Mouse (Mus musculus): ENCODE data around the gene Sbno2.

Gene Sbno2

DNA sequence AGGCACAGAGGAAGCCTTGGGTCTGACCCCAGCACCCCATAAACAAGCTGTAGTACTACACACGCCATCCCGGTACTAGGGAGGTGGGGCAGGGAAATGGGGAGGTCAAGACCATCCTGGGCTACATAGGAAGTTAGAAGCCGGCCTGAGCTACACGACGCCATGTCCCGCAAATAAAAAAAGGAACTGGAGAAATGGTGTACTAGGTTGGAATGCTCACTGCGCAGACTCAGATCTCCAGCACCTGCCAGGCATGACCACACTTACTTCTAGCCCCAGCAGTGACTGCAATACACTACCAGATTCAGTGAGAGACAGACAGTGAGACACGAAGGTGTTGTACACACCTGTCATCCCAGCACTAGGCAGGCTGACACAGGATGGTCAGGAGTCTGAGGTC is 17.9 kb downstream of the Sbno2 start:
- no peak for DNase-seq

DNA sequence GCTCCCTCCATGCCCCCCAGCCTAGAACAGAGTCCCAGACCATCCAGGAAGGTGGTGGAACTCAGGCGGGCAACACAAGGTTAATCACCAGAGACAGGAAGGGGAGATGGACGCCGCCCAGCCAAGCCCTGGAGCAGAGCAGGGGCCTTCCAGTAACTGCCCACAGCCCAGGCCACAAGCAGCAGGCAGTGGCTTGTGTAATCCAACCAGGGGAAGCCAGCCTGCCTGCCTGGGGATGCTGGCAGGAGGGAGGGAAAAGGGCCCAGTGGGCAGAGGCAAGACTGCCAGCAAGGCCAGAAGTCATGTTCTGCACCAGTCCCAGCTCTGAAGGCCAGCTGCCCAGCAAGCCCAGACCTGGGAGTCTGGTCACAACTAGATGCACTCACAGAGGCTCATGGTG is 18.5 kb downstream of the Sbno2 start:
- no peak for DNase-seq

DNA sequence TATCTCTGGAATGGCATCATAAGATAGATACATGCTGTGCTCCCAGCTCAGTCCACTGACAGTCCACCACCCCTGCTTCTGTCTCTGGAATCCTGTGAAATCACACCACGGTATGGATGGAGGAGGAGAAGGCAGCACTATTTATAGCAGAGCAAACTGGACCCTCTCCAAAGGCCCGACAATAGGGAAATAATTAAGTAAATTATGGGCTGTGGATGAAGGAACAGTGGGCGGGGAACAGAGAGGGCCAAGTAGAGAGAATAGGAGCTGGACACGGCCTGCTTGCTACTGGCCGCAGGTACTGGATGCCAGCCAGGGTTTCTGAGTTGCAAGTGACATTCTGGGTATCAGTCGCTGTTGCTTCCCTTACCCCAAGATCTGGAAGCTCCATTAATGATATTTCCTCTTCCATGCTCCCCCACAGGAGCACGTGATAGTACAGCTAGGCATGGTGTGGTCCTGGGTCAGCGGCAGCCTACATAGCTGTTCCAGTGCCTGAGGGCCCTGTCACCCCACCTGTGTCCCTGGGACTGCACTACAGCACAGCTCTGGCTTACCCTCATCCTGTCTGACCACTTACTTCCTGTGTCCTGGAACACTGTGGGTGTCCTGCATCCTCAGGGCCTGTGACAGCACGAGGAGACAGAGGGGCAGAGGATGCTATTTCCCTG is 20.4 kb downstream of the Sbno2 start:
- no peak for DNase-seq

DNA sequence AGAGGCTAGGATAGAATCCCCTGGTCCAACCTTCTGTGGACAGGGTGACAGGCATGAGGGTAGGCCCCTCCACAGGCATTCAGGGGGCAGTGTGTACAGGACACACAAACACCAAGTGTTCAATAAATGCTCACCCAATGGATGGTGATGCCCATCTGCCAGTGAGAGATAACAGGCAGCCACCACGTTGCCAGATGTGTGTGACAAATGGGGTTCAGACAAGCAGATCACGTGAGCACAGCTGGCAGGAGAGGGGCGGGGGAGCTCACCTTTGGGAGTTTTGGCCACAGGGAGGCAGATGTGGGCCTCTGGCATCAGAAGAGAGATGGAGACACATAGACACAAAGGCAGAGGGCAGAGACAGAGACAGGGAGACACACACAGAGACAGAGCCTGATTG is 24.3 kb downstream of the Sbno2 start:
- DNase-seq, result peak; percentile 92

DNA sequence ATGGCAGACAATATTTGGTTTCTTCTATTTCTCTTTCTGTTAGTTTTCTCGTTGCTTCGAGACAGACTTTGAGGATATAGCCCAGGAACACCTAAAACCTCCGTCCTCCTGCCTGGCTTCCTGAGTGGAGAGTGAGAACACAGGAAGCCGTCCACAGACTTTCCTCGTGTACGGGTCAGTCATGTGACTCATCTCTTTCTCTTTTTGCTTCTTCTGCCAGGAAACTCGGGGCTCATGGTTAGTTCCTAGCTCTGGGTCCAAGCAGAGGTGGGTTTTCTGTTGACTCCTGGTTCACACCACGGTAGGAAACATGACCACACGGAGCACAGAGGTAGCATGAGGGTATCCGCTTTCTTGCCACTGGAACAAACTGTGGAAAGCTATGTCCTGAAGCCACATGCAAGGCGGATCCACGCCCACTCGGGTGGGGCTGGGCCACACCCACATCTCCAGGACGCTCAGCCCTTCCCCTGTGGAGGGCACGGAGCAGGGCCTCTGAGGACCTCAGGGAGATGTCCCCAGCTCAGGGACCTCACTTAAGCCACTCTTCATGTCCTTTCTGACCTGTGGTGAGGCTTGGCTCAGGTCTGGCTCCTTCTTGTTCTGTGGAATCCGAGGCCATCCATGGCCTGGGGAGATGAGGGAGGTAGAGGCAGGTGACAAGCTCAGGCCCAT is 24.8 kb downstream of the Sbno2 start:
- DNase-seq, result peak; percentile 90

DNA sequence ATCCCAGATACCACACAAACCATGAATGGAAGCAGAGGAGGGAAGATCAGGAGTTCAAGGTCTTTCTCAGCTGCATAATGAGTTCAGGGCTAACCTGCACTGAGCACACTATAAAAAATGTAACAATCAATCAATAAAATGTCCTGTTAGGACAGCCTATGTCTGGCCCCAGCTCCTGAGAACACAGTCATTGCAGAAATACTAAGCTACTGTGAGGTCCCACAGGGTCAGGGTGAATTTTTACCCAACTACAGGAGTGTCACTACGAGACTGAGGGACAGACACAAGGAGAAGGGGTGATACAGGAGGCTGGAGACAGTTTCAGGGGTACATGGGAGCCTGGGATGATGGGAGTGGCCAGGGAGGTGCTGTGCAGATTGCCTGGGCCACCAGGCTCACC is 27.0 kb downstream of the Sbno2 start:
- no peak for DNase-seq

DNA sequence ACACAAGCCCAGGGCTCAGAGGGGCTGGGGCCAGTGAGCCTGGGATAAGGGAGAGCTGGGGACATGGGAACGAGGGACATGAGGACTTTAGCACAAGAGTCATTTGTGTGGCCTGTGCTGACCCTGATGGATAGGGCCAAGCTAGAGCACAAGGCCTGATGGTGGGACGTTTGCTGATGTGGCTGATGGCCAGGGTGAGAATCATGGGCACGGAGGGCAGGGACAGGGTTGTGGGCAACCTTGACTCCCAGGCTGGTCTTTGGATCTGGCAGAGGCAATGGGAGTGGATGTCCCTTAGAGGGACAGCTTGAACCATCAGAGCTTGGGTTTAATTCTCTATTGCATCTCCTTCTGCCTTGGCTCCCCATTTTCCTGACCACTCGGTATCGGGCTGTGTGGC is 28.1 kb downstream of the Sbno2 start:
- no peak for DNase-seq

DNA sequence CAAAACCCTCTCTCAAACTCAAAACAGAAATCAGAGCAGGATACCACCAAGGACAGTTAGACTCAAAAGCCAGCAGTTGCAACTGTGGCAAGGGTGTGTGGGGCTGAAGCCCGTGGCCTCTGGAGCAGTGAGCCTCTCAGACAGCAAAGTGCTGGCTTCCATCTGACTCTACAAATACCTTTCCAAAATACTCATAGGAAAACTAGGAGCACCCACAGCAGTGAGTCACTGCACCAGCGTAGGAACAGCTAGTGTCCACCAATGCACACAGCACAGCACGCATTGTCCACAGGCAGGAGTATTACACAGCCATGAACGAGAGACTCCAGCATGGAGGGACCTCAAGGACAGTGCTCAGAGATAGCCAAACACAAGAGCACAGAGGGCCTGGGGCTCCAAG is 29.0 kb downstream of the Sbno2 start:
- DNase-seq, result no peak

DNA sequence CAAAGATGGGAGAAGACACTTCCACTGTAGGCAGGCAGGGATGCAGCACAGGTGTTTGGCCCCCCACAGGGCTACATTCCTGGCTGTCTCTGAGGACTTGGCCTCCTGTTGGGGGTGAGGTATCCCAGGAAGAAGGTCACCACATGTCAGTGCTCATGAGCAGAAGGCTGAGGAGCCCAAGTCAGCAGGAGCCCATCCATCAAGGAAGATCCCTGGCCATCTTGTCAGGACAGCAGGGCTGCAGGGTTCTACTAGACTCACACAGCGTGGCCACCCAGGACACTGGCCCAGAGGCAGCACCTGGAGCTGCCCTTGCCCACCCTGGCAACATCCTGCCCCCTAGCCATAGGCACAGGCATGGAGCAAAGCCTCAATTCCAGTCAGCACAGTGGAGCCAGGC is 29.4 kb downstream of the Sbno2 start:
- no peak for DNase-seq

DNA sequence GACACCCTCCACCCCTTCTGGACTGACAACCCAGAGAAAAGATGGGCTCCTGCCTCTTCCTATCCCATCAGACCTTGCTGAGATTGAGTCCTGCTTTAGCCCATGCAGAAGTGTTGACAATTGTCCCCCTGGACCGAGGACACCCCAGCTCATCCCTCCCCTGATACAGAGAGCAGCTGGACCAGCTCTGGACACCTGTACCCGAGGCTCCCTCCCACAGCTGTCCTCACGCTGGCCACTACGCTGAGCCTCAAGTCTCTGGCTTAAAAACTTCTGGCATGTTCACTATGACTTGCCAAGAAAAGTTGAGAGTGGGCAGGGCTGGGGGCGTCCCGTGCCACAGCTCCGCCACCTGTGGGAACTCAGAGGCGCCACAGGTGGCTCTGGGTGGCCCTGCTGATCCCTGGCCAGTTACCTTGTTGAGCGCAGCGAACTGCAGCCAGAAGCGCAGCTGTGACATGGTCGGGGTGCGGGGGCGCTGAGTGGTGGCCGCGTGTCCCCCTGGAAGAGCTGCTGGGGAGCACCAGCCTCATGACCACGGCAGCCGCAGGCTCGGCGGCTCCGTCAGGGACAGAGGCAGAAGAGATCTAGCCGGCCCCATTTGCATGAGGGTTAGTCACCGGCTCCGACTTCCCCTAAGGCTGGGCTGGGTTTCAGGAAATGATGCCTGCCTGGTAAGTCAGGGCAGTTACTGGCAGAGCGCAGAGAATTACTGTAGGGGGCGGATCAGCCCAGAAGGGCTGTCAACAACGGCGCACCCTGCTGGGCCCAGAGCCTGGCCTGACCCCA is 30.4 kb downstream of the Sbno2 start:
- DNase-seq, result peak; percentile 68

DNA sequence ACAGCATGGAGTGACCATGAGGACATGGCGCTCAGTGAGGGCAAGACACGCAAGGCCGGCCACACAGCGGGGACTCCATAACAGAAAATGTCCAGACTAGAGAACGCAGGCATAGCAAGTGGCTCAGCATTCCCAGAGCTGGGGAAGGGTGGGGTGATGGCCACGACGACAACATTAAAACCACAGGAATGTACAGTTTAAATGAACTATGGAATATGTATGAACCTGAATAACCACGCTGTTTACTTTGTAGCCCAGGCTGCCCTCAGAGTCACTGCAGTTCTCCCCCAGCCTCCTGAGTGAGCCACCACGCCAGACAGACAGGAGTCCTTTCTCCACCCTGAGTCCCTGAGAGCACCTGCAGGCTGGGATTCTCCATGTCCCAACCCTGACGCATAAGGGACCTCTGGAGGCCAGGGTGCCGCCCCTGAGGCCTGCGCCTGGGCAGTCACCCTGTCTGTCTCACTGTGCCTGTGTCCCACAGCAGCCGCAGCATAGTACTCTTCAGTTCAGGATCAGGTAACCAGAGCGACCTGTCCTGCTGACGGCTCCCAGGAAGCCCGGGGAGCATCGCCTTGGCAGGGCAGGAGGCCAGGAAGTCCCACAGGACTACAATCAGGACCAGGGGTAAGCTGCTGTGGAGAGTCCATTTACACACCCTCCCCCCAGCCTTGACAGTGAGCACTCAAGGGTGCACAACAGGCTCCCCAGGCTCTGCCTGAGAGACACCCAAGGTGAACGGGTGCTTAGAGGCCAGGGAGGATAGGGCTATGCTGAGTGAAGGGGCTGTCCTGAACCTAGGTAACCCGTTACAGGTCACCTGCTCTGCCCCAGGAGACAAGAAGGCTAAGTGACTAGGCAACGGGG is 32.5 kb downstream of the Sbno2 start:
- DNase-seq, result no peak

DNA sequence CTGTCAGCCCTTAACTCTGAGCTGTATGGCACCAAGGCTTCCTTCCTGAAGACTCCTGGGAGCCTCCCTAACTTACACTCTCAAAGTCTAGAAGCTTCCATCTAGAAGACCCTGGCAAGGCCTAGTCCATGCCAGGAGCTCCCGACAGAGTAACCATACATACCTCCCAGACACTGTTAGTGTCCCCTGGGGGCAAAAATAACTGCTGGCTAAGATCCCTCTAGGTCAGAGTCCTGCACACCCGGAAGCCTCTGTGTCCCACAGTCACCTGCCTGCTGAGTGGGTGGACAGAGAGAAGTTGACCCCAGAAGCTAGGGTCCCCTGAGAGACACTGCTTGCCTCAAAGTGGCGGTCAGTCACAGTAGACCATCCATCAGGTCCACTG is 33.9 kb downstream of the Sbno2 start:
- DNase-seq, result no peak

DNA sequence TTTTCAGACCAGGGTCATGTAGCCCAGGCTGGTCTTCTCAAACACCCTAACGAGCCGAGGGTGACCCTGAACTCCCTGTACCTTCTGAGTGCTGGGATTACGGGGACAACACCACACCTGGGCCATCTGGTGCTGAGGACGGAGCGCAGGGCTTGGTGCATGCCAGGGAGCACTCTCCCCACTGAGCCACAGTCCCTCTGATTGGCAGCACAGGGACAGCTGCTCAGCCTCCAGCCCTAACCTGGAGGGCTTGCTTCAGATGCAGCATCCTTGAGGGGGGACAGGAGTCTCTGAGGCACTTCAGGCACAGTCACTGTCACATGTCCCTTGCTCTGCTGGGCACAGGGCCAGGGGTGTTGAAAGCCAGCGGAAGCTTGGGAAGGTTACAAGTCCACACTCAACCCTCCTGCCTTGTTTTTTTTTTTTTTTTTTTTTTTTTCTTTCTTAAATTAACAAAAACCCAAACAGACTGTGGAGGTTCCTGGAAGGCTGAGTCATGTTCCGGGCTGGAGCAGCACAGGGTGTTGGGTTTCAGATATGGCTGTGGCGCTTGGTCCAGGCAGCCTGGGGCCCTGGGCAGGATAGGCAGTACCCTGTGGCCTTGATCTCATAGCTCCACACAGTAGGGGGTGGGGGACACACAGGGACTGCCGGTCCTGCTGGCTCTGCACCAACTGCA is 34.4 kb downstream of the Sbno2 start:
- DNase-seq, result peak; percentile 88

DNA sequence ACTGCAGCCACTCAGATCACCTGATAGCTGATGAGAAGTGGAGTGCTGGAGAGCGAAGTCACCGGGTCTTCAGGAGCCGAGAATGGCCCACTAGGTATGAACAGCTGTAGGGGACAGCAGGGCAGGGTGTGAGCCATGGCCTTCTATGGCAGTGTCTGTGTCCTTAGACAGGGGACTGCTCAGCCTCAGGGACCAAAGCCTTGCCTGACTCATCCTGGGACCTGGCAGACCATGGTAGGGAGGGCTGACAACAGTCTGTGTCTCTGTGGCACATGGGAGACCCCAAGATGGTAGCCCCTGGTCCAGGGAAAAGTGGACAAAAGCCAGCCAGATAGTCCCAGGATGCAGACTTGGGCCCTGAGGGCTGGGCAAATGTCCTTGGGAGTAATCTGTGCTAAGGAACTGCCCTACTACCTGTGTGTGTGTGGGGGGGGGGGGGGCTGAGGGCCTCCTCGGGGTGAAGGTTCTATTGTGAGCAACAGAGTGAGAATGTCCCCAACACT is 35.4 kb downstream of the Sbno2 start:
- no peak for DNase-seq

DNA sequence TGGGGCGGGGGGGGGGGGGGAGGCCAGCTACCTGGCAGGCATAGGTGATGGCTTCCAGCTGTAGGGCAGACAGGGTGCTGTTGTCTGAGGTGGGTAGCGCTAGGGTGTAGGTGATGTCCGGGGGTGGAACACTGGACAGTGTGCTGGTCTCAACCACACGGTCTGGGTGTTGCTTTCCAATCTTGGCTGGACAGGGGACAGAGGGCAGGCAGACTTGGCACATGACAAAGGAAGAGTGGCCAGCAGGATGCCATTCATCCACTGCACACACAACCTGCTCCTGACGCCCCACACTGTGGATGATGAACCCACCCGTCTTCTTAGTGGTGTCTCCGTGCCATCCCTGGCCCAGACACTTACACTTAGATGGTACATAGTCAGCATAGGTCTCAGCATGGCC is 36.1 kb downstream of the Sbno2 start:
- DNase-seq, result no peak

DNA sequence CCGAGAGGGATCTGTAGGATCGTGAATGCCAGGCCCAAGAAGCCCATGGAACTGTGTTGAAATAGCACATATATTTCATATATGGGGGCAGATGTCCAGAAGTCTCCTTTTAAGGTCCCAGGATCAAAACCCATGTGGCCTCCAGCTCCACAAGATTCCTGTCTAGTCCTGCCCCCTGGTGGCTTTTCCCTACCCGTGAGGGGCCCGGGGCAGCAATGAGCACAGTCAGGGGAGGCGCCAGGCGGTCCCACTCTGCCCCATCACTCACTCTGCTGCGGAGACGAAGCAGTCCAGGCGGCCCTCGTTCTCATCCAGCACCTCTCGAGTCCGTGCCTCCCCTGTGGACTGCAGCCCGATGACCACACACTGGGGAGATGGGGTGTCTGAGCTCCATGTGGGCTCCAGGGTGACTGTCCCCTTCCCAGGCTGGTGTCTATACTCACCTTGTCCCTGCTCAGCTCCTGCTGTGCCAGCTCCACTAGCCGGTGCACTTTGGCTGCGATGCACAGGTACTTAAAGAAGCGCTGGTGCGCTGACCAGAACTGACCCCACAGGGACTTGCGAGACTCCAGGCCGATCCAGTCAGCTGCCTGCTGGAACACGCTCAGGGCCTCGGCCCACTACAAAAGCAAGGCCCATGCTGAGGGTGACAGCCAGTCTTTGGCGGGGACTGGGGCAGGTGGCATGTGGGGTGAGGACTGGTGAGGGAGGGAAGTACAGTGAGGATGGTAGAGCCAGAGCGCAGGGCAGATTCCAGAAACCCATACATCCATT is 41.3 kb downstream of the Sbno2 start:
- no peak for DNase-seq

DNA sequence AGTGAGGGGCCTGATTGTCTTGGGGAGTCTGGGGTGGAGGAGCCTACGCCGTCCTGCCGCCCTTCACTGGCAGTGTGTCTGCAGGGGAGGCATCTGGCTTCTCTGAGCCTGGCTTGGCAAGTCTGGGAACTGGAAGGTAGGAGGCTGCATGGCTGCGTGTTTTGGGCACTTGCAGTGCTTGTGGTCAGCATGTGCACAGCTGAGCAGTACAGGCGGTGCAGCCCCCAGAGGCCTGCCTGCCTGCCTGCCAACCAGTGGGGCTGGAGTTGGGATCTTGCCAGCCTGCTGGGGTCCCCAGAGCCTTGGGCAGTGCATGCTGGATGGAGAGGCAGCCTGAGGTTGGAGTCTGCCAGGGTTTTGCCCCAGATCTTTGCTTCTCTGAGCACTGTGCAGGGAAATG is 42.3 kb downstream of the Sbno2 start:
- DNase-seq, result no peak

DNA sequence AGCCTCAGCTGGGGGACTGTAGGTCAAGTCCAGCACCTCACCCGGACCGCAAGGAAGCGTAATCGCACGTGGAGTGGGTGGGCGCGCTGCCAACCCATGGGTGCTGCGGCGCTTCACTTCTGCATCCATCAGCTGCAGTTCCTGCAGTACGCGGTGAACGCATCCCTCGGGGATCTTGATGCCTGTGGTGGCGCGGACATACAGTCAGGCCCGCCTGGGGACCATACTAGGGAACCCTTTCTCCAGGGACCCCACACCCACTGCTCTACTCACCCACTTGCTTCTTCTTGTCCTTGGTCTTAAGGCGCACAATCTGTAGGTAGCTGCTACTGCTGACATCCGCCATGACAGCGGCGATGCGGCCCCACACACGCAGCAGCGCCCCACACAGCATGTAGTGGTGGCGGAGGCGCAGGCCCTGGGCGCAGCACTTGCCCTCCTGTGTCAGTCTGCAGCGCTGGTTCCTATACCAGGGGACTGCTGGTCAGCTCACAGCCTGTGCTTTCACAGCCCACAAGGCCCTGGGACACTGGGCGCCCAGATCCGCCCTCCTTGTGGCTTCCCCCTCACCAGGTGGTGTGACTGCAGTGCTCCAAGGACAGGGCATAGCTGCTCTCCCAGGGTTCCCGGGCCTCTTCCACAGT is 47.6 kb downstream of the Sbno2 start:
- DNase-seq, result no peak

DNA sequence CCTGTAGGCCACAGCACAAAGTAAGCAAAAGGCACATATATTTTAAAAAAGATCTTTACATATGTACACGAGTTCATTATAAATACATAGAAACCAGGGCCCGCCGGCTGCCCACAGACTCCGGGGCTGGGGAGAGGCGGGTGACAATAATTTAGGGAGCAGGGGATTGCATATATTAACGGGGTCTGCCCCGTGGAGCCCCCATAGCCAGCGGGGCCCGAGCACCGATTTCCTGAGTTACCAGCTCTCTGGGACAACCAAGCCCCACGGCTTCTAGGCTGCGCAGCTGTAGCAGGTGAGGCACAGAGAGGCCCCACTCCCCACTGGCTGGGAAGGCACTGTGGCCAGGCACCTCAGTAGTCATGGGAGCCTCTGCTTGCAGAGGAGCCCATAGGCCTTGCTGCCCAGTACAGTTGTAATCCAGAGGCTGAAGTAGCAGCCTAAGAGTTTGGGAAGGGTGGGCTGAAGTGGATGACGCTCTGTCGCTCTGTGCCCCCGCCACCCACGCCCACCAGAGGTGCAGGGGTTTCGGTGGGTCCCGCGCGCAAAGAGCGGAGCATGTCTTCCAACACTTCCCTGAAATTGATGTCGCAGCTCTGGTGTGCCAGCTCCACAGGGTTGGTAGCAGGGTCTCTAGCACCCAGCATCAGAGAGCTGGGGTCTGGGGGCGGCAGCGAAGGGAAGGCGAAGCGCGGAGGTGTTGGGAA is 48.2 kb downstream of the Sbno2 start:
- no peak for DNase-seq

DNA sequence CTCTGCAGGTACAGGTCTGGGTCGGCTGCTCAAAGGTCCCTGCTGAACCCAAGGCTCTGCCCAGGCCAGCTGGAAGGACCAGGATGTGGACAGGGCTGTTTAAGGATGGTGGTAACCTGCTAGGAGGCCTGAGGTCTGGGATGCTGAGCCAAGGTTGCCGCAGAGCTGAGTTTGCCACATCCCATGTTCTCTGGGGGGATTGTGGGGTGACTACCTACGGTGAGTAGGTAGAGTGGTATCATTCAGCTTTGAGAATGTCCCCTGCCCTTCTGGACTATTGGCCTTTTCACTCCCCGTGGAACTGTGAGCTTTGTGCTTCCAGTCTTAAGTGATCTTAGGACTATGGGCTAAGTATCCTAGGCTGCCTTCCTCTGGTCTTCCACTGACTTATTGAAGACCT is 48.9 kb downstream of the Sbno2 start:
- no peak for DNase-seq

All from liver (tissue).